Mouse (Mus musculus) left cerebral cortex, adult 8-10 months (tissue): ENCODE results near the gene Acsbg1. TPM values are rescaled to one million over a fixed set of nuclear protein-coding genes. Genes with fewer than 3 reads are reported as not detected.
"Not testable (repeated sequence)": the region's sequence is repeated elsewhere in the genome, so short reads cannot be mapped to it uniquely, and the experiment has no call there.

ENCODE experiments used
- DNase-seq, 2 experiments: peaks; one replicate each; pipeline ENCODE4 v3.0.0; 2022; ENCODE audit warnings: low spot score in 2 of 2
- total RNA-seq, 4 experiments: library from RNA; stranded (reverse); gene quantifications; 2 replicates each; pipeline ENCODE4 v1.2.4; 2022

Acsbg1 gene
- total RNA-seq, 4 experiments from 2014 or later: 111 to 132 (median 117) TPM

DNA sequence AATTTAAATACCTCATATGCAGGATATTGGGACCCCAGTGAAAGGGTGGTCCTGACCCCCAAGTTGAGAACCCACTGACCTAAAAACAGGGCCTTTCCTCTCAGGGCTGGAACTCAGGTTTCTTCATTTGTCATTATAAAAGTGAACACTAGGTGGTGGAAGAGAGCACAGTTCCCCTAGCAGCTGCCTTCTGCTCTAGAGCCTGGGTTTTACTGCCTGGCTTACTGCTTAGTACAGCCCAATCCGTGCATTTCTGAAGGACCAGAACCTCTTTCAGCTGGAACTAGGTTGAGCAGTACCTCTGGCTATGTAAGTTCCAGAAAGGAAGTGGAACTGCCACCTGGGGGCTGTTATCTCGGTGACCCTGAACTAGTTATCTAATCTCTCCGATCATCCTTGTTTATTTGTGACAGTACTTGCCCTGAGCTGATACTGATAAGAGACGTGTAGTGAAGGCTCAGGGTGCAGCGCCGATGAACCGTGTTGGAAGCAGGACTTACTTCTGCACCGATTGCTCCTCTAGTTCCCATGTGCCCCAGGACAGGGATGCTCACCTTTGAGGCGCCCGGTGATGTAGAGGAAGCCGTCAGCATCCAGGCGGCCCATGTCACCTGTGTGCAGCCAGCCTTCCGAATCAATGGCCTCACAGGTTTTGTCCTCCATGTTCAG lies 47.4 kb downstream of the Acsbg1 start:
- no peak for DNase-seq

DNA sequence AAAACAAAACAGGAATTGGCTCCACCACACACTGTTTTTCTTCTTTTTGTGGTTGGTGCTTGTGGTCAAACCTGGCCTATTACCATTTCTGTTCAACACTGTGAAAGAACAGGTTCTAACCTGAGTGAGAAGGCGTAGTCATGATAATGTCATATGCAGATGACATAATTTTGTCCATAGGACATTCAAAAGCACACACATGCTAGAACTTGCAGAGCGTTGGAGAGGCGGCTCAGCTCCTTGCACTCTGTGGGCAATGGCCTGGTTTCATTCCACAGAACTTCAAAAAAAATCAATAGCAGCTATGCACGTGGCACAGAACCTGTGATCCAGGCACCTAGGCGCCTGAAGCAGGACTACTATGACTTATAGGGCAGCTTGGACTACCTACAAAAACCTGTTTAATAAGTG lies 48.9 kb downstream of the Acsbg1 start:
- no peak for DNase-seq

DNA sequence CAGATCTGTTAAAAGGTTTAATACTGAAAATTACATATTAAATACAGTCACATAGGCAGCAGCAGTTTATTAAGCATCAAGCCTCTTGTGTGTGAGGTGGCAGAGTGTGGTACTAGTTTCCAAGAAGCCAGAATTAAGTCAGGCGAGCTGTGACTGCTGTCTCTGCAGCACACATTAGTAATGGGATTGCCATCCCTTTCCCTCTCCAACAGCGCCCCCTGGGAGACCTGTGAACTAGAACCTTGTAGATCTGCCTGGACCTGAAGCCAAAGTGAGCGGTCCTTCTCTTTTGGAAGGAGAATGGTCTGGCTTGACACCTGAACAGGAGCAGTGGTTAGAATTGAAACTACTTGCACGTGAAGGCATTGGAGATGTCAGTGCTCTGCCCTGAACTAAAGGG lies 56.8 kb downstream of the Acsbg1 start:
- no peak for DNase-seq

GRCm38 (mm10) chr9:54604131-54604654 lies 57.5 kb downstream of the Acsbg1 start:
- DNase-seq: no peak

GRCm38 (mm10) chr9:54602916-54603315 lies 58.8 kb downstream of the Acsbg1 start:
- DNase-seq: no peak

GRCm38 (mm10) chr9:54602386-54602785 lies 59.3 kb downstream of the Acsbg1 start:
- no peak for DNase-seq

- no peak for DNase-seq
Measured at GRCm38 (mm10) chr9:54596752-54597465, 64.8 kb downstream of the Acsbg1 start.

DNA sequence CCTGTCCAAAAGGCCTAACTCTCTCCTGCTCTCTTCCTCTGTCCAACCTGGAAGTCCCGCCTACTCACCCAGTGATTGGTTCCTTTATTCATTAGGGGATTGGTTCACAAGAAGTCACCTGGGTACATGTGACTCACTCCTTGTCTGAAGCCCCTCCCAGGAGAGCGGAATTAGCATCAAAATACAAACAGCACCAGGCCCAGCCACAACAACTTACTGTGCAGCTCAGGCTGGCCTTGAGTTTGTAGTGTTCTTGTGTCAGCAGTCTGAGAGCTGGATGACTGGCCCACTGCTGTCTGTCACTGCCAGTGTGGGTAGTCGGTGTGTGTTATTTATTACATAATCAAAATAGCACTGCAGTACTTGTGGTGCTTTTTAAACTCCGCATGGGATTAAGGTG lies 68.0 kb downstream of the Acsbg1 start:
- DNase-seq: not testable (repeated sequence)

- DNase-seq: no peak
Measured at GRCm38 (mm10) chr9:54587863-54588262, 73.8 kb downstream of the Acsbg1 start.

- peak; percentile 91 to 97 for DNase-seq
Measured at GRCm38 (mm10) chr9:54586199-54587061, 75.2 kb downstream of the Acsbg1 start, which contains the start of gene Idh3a. Gene Idh3a (plus strand): TSS chr9:54586334.

- DNase-seq: no peak
Measured at GRCm38 (mm10) chr9:54585839-54586198, 75.9 kb downstream of the Acsbg1 start.

DNA sequence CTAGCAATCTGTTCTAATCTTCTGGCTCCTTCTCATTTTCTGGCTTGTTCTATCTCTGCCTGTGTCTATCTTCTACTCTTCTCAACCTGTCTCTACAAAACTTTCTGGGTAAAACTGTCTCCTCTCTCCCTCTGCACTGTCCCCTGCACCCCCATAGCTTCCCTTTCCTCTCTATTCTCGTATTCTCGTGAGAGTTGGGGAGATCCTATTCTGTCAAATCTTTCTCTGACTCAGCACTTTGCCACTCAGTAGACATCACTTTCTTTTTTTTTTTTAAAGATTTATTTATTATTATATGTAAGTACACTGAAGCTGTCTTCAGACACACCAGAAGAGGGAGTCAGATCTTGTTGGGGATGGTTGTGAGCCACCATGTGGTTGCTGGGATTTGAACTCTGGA lies 77.5 kb downstream of the Acsbg1 start:
- not testable (repeated sequence) for DNase-seq

DNA sequence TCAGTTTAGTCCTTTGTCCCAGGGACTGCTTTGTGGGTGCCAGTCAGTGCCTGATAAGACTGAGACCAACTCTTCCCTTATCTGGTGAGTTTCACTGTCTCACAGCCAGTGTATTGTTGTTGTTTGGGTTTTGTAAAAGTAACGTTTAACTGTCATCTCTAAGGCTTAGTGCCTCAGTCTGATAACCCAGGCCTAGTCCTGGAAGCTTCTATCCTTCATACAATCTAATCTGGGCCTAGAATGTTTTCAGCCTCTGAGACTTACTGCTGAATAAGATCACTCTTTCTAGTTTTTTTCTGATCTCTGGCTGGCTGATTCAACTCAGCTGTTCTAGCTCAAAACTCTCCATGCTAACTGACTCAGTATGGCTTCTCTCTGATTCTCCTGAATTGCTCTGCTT lies 78.0 kb downstream of the Acsbg1 start:
- no peak for DNase-seq

DNA sequence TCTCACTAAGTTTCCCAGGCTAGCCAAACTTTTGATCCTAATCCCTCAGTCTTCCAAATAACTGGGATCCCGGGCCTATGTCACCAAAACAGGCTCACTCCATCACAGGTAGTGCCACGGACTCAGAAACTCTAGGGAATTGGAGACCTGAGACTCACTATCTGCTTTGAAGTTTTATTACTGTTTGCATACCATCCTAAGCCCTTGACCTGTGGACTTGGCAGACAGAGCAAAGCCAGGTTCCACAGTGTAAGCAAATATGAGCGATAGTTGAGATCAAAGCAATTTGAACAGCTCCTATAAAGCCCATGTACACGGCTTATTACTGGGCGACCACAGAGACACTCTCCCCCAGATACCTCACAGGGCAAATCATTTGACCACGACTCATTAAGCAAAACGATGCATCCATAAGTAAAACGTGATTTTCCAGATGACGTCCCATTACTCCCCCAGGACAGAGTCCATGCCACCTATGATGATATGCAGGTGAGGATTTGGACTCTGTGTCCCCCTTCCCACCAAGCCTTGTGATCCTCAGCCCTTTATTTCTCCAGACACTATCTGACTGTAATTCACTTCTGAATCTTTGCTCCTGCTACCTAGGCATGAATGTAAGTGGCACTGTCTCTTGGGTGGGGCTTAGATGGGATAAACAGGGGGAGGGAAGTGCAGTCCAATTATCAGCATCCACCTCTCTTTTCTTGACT lies 90.4 kb downstream of the Acsbg1 start:
- DNase-seq: no peak

DNA sequence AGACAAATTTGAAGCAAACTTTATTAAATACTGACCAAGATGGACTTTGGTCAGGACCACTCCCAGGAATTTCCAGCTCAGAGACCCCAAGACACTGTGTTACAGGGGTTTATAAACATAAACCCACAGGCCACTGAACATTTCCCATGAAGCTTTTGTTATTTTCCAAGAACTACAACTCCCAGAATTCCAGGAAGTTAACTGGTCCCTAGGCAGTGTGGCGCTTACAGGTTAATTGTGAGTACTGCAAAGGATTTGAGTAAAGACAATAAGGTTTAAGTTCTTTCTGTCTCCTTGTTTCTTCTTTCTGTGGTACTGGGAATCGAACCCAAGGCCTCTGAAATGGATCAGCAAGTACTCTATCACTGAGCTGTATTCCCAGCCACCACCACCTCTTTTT lies 92.9 kb downstream of the Acsbg1 start:
- no peak for DNase-seq

DNA sequence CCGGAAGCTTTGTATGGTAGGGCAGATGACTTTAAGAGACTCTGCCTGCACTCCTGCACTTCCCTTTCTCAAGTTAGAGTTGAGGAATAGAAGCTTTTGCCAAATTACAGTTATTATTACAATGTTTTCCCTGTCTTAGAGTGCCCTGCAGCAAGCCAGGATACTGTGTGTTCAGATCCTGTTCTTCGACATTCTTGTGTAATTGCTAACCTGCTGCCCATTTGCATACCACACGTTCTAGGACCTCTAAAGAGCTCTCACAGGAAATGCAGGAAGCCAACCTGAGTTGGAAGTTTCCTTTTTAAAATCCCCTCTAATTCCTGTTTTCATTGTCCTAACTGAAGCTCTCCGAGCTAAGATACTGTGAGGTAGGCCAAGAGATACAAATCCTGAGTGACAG lies 94.7 kb downstream of the Acsbg1 start:
- DNase-seq: no peak

DNA sequence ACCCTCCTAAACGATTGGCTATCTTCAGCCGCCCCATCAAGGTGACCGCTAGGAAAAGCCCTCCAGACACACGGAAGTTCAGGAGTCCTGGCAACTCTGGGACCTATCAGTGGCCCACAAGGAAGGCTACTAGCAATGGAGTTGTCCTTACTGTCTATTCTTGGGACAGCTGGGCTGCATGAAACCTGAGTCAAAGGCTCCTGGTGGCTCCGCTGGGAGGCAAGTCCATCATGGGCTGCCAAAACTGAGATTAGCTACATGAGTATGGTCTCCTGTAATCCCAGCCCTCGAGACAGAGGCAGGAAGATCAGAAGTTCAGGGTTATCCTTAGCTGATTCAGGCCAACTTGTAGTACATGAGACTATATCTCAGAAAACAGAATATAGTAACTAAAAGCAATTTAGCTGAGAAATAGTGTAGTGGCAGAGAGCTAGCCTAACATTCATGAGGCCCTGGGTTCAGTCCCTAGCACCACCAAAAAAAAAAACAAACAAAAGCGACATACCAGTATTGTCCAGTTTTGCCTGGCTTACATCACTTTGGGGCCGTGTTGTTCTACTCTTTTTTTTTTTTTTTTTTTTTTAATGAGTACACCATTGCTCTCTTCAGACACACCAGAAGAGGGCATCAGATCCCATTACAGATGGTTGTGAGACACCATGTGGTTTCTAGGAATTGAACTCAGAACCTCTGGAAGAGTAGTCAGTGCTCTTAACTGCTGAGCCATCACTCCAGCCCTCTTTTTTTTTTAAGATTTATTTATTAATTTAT lies 100.7 kb downstream of the Acsbg1 start:
- DNase-seq: no peak

GRCm38 (mm10) chr9:54559771-54560471 lies 101.7 kb downstream of the Acsbg1 start, which contains the start of gene Cib2:
Gene Cib2 (minus strand): TSS chr9:54560218.
- DNase-seq: peak; percentile 47 to 72

- DNase-seq: no peak
Measured at GRCm38 (mm10) chr9:54558731-54559130, 102.9 kb downstream of the Acsbg1 start.

GRCm38 (mm10) chr9:54555044-54555443 lies 106.6 kb downstream of the Acsbg1 start:
- DNase-seq: no peak
